Mouse (Mus musculus) spleen, adult 2 months (tissue): ENCODE measurements around the gene Pira2.
"Not testable (repeated sequence)": the region's sequence is repeated elsewhere in the genome, so short reads cannot be mapped to it uniquely, and the experiment has no call there.

Experiments
- CTCF ChIP-seq: fragments of 200-500 bp; IDR thresholded peaks from 2 replicates; pipeline ENCODE4 v1.5.1; 2011; ENCODE audit warnings: mild to moderate bottlenecking, inconsistent platforms; ENCODE audit not compliant: insufficient read depth, insufficient read length, insufficient replicate concordance; ENCODE audit errors: extremely low read depth
- POLR2A ChIP-seq: fragments of 200-500 bp; IDR thresholded peaks from 2 replicates; pipeline ENCODE4 v1.6.1; 2011; ENCODE audit warnings: low read depth, low read length, inconsistent platforms

GRCm38 (mm10) chr7:3825599-3825998 lies 19.3 kb downstream of the Pira2 start, which contains the start of gene Gm15448:
- not testable (repeated sequence) for TF ChIP-seq CTCF, POLR2A
